Mouse (Mus musculus) c-Kit-positive CD71-positive TER-119-positive erythroid progenitor cells, embryonic 14.5 days (primary cell): ENCODE measurements around the gene Aebp1.
A peak's percentile ranks its signal among the peaks of the same experiment; 100 is the strongest.
"Not testable (repeated sequence)": the region's sequence is repeated elsewhere in the genome, so short reads cannot be mapped to it uniquely, and the experiment has no call there.

Experiments used
- DNase-seq: peaks from one replicate; pipeline ENCODE4 v3.0.0-alpha.2; 2013; ENCODE audit warnings: low spot score

The Aebp1 gene

GRCm38 (mm10) chr11:5855902-5856301, 5.8 kb upstream of the Aebp1 start:
- DNase-seq = no peak

GRCm38 (mm10) chr11:5856479-5857130, 5.1 kb upstream of the Aebp1 start:
- no peak for DNase-seq

- DNase-seq = no peak
Measured at GRCm38 (mm10) chr11:5858723-5859122, 3.0 kb upstream of the Aebp1 start.

GRCm38 (mm10) chr11:5859883-5860550, 1.7 kb upstream of the Aebp1 start:
- DNase-seq = no peak

GRCm38 (mm10) chr11:5860639-5861038, 1.1 kb upstream of the Aebp1 start:
- no peak for DNase-seq

- DNase-seq = no peak
Measured at GRCm38 (mm10) chr11:5862394-5863105, 803 bp downstream of the Aebp1 start.

GRCm38 (mm10) chr11:5867196-5867595, 5.4 kb downstream of the Aebp1 start:
- DNase-seq = no peak

- no peak for DNase-seq
Measured at GRCm38 (mm10) chr11:5868324-5868723, 6.6 kb downstream of the Aebp1 start.

GRCm38 (mm10) chr11:5869331-5869730, 7.6 kb downstream of the Aebp1 start:
- DNase-seq = no peak

- no peak for DNase-seq
Measured at GRCm38 (mm10) chr11:5870069-5870468, 8.3 kb downstream of the Aebp1 start.

- no peak for DNase-seq
Measured at GRCm38 (mm10) chr11:5872707-5873106, 11.0 kb downstream of the Aebp1 start.

- no peak for DNase-seq
Measured at GRCm38 (mm10) chr11:5873192-5873591, 11.4 kb downstream of the Aebp1 start.

GRCm38 (mm10) chr11:5877421-5877820, 15.7 kb downstream of the Aebp1 start:
- no peak for DNase-seq

GRCm38 (mm10) chr11:5877921-5878526, 16.3 kb downstream of the Aebp1 start, which contains the start of gene Pold2:
Gene Pold2, minus strand, starts transcription at chr11:5878292.
- DNase-seq = peak; percentile 98

GRCm38 (mm10) chr11:5878661-5879060, 16.9 kb downstream of the Aebp1 start:
- no peak for DNase-seq

GRCm38 (mm10) chr11:5879905-5880304, 18.2 kb downstream of the Aebp1 start:
- peak; percentile 59 for DNase-seq

- no peak for DNase-seq
Measured at GRCm38 (mm10) chr11:5882518-5882917, 20.8 kb downstream of the Aebp1 start.

GRCm38 (mm10) chr11:5886187-5886586, 24.4 kb downstream of the Aebp1 start:
- peak; percentile 56 for DNase-seq

- no peak for DNase-seq
Measured at GRCm38 (mm10) chr11:5887250-5887649, 25.5 kb downstream of the Aebp1 start.

- DNase-seq = not testable (repeated sequence)
Measured at GRCm38 (mm10) chr11:5888563-5888962, 26.8 kb downstream of the Aebp1 start.

GRCm38 (mm10) chr11:5892151-5892591, 30.4 kb downstream of the Aebp1 start:
- DNase-seq = no peak

- DNase-seq = peak; percentile 44
Measured at GRCm38 (mm10) chr11:5892810-5893368, 31.1 kb downstream of the Aebp1 start.
